Mouse (Mus musculus) testis, adult 2 months (tissue): ENCODE results near the gene Nkain2.

Experiments used
- CTCF ChIP-seq: fragments of 200-500 bp; IDR thresholded peaks from 2 replicates; pipeline ENCODE4 v1.5.1; 2012; ENCODE audit warnings: low read depth, mild to moderate bottlenecking, inconsistent platforms, low read length, moderate library complexity; ENCODE audit not compliant: control insufficient read depth, insufficient read depth, insufficient replicate concordance
- POLR2A ChIP-seq: fragments of 200-500 bp; IDR thresholded peaks from 2 replicates; pipeline ENCODE4 v1.6.1; 2012; ENCODE audit warnings: low read depth, mild to moderate bottlenecking, inconsistent platforms, low read length, moderate library complexity; ENCODE audit not compliant: control insufficient read depth

DNA sequence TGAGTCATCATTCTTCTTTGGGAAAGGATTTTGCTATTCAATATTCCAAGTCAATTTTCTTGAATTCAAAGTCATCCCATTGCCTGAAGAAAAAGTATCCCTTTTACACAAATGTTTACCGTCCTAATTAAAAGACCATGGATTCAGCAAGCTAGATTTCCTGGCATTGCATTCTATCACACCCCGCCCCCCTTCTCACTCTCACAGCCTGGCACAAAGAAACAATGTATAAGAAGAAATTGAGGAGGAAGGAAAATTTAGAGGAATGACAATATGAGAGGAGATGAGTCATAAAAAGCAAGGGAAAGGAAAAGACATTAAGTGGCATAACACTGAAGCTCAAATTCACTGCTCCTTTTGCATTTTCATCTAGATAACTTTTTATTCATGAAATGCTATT is 193.6 kb downstream of the Nkain2 start:
- TF ChIP-seq CTCF, result no peak
- TF ChIP-seq POLR2A, result no peak
